Mouse (Mus musculus): Measurements from ENCODE around the gene Man1b1.

GRCm38 (mm10) chr2:25287927-25288649 is 44.0 kb upstream of the Man1b1 start, which contains the start of gene Tmem210:
- TF ChIP-seq CTCF (conservative IDR thresholded peaks at IDR 0.05; ENCODE audit: low read length) (no peak), POU5F1 (IDR thresholded peaks at IDR 0.05; ENCODE audit: borderline replicate concordance, low read length) (no peak)
